Mouse (Mus musculus): ENCODE data around the gene Dennd6a. TPM values are rescaled to one million over a fixed set of nuclear protein-coding genes. Genes with fewer than 3 reads are reported as not detected.

Gene Dennd6a
- polyA plus RNA-seq, 1 experiment from 2014 or later = 20.9 TPM

DNA sequence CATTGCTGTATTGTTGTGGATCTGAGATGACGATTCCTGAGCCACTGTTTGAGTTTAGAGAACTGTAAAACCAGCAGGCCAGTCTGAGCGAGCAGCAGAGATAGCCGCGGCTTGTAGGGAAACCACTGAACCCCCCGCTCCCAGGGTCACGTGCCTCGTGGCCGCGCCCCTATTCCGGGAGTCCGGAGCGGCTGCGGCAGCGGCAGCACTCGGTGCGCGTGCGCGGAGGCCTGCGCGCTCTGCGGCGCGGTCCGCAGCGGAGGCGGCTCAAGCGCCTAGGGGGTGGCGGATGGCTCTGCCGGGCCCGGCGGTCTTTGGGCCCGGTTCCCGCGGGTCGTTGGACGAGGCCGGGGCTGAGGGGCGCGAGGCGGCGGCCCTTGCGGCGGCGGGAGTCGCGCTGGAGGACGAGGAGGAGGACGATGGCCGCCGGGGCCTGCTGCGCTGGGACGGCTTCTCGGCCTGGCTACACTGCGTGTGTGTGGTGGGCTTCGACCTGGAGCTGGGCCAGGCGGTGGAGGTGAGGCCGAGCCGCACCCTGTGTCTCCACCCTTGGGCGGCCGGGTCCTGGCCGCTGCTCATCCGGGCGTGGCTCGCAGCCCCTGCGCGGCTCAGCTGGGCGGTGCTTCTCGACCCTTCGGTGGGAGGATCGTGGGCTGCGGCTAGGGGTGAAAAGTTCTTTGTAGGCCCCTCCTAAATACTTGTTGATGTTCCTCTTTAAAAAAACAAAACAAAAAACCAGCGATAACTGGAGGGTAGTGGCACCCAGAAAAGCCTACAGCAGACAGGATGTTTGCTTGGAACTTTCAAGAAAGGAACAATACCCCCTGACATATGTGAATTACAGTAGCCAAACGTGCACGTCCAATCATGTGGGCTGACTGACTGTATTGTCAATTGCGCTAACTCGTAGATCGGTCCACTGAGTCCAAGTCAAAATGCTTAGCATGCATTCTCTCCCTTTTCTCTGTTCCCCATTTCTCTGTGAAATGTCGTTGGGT is 6.0 kb downstream of the Dennd6a start:
- peaks cover 15% of the 10 kb centered on the region for H3K4me1 ChIP-seq (replicated peaks)
- ATAC-seq (ENCODE audit: low FRiP score) = peak; percentile 97
- H3K36me3 ChIP-seq = peaks cover 5% of the 10 kb centered on the region
- peak overlapping the region; percentile 81 for H3K4me2 ChIP-seq
- peak overlapping the region; percentile 97 for H3K27ac ChIP-seq
- no peaks in the 10 kb centered on the region for H3K27me3 ChIP-seq
- no peaks in the 10 kb centered on the region for H3K9me3 ChIP-seq
- peak overlapping the region; percentile 97 for H3K4me3 ChIP-seq
- WGBS = under 1% methylated on average over 68 of the region's 79 CpGs
- H3K9ac ChIP-seq = peak overlapping the region; percentile 100

DNA sequence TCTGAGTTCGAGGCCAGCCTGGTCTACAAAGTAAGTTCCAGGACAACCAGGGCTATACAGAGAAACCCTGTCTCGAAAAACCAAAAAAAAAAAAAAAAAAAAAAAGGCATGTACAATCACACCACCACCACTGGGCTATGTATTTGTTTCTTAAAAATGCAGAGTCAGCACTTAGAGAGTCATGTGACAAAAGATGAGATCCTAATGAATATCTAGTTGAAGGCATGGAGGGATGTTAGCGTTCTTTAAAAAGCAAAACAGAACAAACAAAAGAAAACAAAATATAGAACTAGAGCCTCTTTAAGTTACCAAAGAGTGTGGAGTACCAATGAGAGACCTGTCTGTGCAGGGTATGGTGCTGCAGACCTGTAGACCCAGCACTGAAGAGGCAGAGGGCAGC is 10.0 kb downstream of the Dennd6a start:
- H3K27ac ChIP-seq = no peak overlapping the region
- no peak overlapping the region for H3K9ac ChIP-seq
- ATAC-seq (ENCODE audit: low FRiP score) = no peak
- H3K27me3 ChIP-seq = no peaks in the 10 kb centered on the region
- peaks cover 15% of the 10 kb centered on the region for H3K4me1 ChIP-seq (replicated peaks)
- H3K9me3 ChIP-seq = no peaks in the 10 kb centered on the region
- 91% methylated on average over 3 of the region's 3 CpGs for WGBS
- peaks cover 5% of the 10 kb centered on the region for H3K36me3 ChIP-seq
- H3K4me2 ChIP-seq = no peak overlapping the region
- H3K4me3 ChIP-seq = no peak overlapping the region

DNA sequence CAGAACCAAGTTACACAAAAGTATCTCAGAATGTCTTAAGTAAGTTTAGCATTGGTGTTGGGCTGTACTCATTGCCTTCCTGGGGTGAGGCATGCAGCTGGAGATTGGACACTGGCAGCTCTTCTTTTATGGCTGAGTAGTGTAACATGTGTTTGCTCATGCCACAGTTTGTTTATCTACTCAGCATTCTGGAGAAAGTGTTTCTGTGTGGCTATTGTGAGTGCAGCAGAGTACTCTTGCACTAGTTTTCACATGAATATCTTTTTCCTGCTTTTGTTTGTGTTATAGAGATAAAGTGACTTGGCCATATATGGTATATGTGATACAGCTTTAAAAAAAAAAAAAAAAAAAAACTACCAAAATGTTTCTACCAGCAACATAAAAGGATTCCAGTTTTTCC is 13.5 kb downstream of the Dennd6a start:
- H3K9ac ChIP-seq = no peak overlapping the region
- no peak for ATAC-seq (ENCODE audit: low FRiP score)
- H3K4me3 ChIP-seq = no peak overlapping the region
- H3K9me3 ChIP-seq = no peaks in the 10 kb centered on the region
- H3K36me3 ChIP-seq = peaks cover 1% of the 10 kb centered on the region
- H3K27ac ChIP-seq = no peak overlapping the region
- H3K27me3 ChIP-seq = no peaks in the 10 kb centered on the region
- no peak overlapping the region for H3K4me2 ChIP-seq
- H3K4me1 ChIP-seq (replicated peaks) = peaks cover 1% of the 10 kb centered on the region

DNA sequence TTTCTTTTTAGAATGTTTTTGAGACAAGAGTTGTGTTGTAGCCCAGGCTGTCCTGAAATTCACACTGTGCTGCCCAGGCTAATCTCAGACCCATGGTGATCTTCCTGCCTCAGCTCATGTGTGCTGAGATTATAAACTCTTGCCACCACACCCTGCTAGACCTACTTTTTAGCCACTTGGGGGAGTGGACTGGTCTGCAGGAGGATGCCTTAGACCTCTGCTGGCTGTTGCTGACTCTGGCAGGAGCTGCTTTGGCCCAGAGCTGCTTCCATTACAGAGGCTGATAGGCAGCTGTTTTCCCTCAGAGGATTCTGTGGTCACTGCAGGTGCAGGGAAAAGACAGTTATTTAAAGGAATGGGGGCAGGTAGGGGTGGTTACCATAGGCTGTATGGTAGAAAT is 17.7 kb downstream of the Dennd6a start:
- H3K4me1 ChIP-seq (replicated peaks) = no peaks in the 10 kb centered on the region
- no peaks in the 10 kb centered on the region for H3K9me3 ChIP-seq
- H3K4me3 ChIP-seq = no peak overlapping the region
- H3K27me3 ChIP-seq = no peaks in the 10 kb centered on the region
- H3K9ac ChIP-seq = no peak overlapping the region
- ATAC-seq (ENCODE audit: low FRiP score) = no peak
- H3K27ac ChIP-seq = no peak overlapping the region
- no peak overlapping the region for H3K4me2 ChIP-seq
- H3K36me3 ChIP-seq = peaks cover 6% of the 10 kb centered on the region; the same call in 1 of the 2 replicates

DNA sequence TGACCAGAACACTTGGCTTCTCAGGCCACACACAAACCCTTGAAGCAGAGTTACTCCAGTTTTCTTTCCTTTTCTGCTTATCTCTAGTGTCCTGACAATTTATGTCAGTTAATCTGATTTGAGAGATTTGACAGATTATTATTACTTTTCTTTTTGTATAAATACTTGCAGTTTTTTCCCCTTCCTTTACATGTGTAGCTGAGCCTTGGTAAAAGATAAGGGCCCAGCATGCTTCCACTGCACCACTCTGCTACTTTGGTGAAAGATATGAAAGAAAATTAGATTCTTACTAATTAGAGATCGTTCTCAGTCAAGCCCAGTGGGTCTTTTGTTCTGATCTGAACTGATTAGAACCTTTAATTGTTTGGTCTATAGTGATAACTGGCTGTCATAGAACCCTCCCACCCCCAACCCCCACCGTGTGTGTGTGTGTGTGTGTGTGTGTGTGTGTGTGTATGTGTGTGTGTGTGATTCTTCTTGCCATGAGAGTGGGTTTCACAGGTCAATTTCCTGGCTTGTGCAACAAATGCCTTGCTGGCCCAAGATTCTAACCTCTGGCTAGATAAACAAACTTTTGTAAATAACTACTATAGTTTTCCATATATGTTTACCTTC is 19.7 kb downstream of the Dennd6a start:
- 92% methylated on average over 2 of the region's 2 CpGs for WGBS

DNA sequence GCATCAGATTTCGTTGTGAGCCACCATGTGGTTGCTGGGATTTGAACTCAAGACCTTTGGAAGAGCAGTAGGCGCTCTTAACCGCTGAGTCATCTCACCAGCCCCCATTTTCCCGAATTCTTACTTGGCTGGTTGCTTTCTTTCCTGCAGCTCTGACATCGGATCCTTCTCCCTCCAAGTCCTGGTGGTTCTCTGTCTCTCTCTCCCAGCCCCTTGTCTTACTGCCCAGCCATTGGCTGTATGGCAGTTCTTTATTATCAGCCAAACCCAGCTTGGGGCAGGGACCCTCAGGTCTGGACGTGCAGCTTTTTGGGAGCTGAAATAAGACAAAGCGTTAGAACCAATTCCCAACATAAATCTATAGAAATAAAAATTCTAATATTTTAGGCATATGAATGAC is 21.5 kb downstream of the Dennd6a start:
- Histone ChIP-seq H3K4me3 (no peak overlapping the region), H3K9ac (no peak overlapping the region), H3K4me2 (no peak overlapping the region), H3K36me3 (peaks cover 40% of the 10 kb centered on the region), H3K27ac (no peak overlapping the region), H3K9me3 (peaks cover 4% of the 10 kb centered on the region; the same call in 1 of the 2 replicates), H3K4me1 (replicated peaks) (no peaks in the 10 kb centered on the region), H3K27me3 (no peaks in the 10 kb centered on the region)
- ATAC-seq (ENCODE audit: low FRiP score) = no peak
- WGBS = 96% methylated on average over 7 of the region's 7 CpGs

More for the DNA sequence above, 19.7 kb downstream of the Dennd6a start:
- H3K4me3 ChIP-seq = no peak overlapping the region
- no peak for ATAC-seq (ENCODE audit: low FRiP score)
- peaks cover 4% of the 10 kb centered on the region; the same call in 1 of the 2 replicates for H3K9me3 ChIP-seq
- H3K27me3 ChIP-seq = no peaks in the 10 kb centered on the region
- H3K4me2 ChIP-seq = no peak overlapping the region
- H3K36me3 ChIP-seq = peaks cover 24% of the 10 kb centered on the region
- no peaks in the 10 kb centered on the region for H3K4me1 ChIP-seq (replicated peaks)
- H3K9ac ChIP-seq = no peak overlapping the region
- no peak overlapping the region for H3K27ac ChIP-seq

DNA sequence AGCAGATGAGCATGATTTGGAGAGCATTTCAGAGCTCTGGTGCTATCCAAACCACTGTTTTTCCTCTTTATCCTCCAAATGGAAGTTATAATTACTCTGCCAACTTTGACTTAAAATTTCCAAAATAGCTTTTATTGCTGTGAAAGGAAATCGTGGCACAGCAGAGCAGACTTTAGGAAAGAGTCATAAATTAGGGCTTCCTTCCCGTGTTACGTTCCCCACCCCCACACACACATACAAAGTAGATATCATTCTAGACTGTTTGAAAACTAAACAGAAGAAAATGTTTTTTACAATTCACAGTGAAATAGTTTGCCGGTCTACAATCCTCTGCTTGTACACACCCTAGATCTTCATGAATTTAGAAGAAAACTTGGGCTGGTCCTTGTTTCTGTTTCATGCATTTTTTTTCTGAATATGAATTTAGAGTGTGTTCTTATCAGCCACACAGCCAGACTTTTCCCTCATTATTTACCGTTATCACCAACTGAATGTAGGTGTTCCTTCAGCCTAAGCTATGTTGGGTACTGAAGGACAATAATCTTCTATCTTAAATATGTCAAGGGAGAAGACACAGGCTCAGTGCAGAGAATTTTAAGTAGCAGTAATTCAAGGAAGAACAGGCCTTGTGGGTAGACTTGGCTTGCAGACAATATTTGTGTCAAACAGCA is 22.2 kb downstream of the Dennd6a start:
- Histone ChIP-seq H3K27me3 (no peaks in the 10 kb centered on the region), H3K9me3 (peaks cover 4% of the 10 kb centered on the region; the same call in 1 of the 2 replicates), H3K4me3 (no peak overlapping the region), H3K4me1 (replicated peaks) (no peaks in the 10 kb centered on the region), H3K36me3 (peaks cover 45% of the 10 kb centered on the region), H3K9ac (no peak overlapping the region), H3K27ac (no peak overlapping the region), H3K4me2 (no peak overlapping the region)
- ATAC-seq (ENCODE audit: low FRiP score) = no peak
- WGBS = 91% methylated on average over 5 of the region's 5 CpGs

DNA sequence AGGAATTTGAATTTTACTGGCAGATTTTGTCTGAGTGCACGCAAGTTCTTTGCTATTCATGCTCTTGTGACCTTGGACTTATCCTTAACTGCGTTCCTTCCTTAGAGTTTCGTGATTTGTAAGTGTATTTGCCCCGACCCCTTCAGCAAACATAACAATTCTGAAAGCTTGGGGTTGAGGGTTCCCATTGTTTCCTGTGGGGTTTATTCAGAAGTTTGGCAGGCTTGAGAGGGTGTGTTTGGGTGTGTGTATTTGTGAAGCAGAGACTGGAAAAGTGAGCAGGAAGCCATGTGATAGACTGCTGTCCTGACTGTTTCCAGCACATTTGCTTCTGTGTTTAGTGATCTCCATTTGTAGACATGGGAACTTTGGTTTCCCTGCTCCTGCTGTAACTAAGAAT is 31.7 kb downstream of the Dennd6a start:
- H3K27ac ChIP-seq = no peak overlapping the region
- no peak for ATAC-seq (ENCODE audit: low FRiP score)
- no peaks in the 10 kb centered on the region for H3K27me3 ChIP-seq
- no peaks in the 10 kb centered on the region for H3K9me3 ChIP-seq
- no peak overlapping the region for H3K9ac ChIP-seq
- H3K4me1 ChIP-seq (replicated peaks) = no peaks in the 10 kb centered on the region
- no peak overlapping the region for H3K4me3 ChIP-seq
- WGBS = 80% methylated on average over 4 of the region's 4 CpGs
- peaks cover 69% of the 10 kb centered on the region for H3K36me3 ChIP-seq
- no peak overlapping the region for H3K4me2 ChIP-seq

DNA sequence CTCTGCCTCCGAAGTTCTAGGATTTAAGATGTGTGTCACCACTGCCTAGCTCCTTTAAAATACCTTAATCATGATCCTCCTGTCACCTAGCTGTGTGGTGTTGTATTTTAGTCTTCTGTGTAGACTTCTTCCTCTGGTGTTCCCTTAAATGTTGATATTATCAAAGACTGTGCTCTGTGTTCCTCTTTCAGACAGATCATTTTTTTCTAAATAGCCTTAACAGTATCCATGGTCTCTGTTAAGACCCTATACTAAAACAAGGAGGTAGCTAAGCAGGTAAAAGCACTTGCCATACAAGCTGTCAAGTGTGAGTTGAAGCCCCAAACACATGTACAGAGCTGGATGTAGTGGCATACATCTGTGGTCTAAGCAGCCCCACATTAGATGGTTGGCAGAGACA is 36.0 kb downstream of the Dennd6a start:
- Histone ChIP-seq H3K36me3 (peaks cover 78% of the 10 kb centered on the region), H3K9me3 (no peaks in the 10 kb centered on the region), H3K27me3 (no peaks in the 10 kb centered on the region), H3K4me2 (no peak overlapping the region), H3K4me1 (replicated peaks) (no peaks in the 10 kb centered on the region), H3K4me3 (no peak overlapping the region), H3K9ac (no peak overlapping the region), H3K27ac (no peak overlapping the region)
- 94% methylated on average over 1 of the region's 1 CpGs for WGBS
- no peak for ATAC-seq (ENCODE audit: low FRiP score)

DNA sequence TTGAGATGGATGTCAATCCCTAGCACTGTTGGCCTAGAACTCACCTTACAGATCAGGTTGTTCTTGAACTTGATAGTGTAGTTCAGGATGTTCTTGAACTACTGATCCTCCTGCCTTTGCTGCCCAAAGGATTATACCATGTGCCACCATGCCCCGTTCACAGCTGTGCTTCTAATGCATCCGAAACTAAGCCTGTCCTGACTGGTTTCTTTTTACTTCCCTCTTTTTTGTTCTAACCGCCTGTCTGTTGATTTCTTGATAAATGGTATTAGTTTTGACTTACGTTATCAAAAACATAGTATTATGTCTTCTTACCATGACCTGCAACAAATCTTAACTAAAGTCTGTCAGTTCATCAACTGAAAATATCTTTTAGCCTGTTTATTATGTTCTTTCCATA is 37.0 kb downstream of the Dennd6a start:
- H3K4me2 ChIP-seq = no peak overlapping the region
- peaks cover 74% of the 10 kb centered on the region for H3K36me3 ChIP-seq
- H3K27me3 ChIP-seq = no peaks in the 10 kb centered on the region
- ATAC-seq (ENCODE audit: low FRiP score) = no peak
- H3K4me1 ChIP-seq (replicated peaks) = no peaks in the 10 kb centered on the region
- no peak overlapping the region for H3K9ac ChIP-seq
- WGBS = 97% methylated on average over 4 of the region's 4 CpGs
- no peak overlapping the region for H3K4me3 ChIP-seq
- no peaks in the 10 kb centered on the region for H3K9me3 ChIP-seq
- no peak overlapping the region for H3K27ac ChIP-seq

DNA sequence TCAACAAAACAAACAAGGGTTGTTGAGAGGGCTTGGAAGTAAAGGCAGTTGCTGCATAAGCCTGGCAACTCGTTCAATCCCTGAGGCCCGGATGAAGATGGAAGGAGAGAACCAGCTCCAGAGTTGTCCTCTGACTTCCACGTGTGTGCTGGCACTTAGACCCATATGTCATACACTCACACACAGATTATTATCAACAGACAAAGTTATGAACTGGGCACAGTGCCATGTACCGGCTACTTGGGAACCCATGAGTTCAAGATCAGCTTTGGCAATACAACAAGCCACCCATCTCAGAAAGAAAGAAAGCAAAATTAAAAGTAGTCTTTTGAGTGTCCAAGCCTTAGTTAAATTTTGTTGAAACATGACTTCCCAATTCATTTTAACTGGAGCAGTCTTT is 51.6 kb downstream of the Dennd6a start:
- no peak overlapping the region for H3K4me3 ChIP-seq
- H3K9me3 ChIP-seq = no peaks in the 10 kb centered on the region
- H3K36me3 ChIP-seq = peaks cover 88% of the 10 kb centered on the region
- H3K4me2 ChIP-seq = no peak overlapping the region
- 91% methylated on average over 4 of the region's 4 CpGs for WGBS
- H3K9ac ChIP-seq = no peak overlapping the region
- H3K4me1 ChIP-seq (replicated peaks) = no peaks in the 10 kb centered on the region
- no peak overlapping the region for H3K27ac ChIP-seq
- no peaks in the 10 kb centered on the region for H3K27me3 ChIP-seq
- no peak for ATAC-seq (ENCODE audit: low FRiP score)

DNA sequence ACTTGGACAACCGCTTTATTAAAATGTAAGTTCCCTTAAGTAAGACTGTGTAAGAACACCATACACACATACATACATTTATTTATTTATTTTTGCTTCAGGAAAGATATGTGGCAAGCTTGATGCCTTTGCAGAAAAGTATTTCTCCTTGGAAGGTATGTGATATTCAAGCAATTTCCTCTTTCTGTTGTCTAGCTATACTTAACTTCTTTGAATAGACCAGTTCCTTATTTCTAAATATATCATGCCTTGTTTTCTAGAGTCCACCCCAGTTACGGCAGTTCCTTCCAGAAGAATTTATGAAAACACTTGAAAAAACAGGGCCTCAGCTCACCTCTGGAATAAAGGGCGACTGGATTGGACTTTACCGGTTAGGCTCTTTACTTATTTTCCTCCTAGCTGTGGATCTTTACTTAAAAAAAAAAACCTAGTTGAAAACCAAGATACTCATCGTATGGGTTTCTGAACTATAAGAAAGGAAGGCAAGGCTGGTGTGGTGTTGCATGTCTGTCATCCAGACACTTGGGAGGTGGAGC is 53.0 kb downstream of the Dennd6a start:
- H3K27me3 ChIP-seq = no peaks in the 10 kb centered on the region
- no peak overlapping the region for H3K4me3 ChIP-seq
- H3K9ac ChIP-seq = no peak overlapping the region
- no peak overlapping the region for H3K4me2 ChIP-seq
- 91% methylated on average over 5 of the region's 5 CpGs for WGBS
- H3K36me3 ChIP-seq = peaks cover 79% of the 10 kb centered on the region
- no peaks in the 10 kb centered on the region for H3K9me3 ChIP-seq
- no peaks in the 10 kb centered on the region for H3K4me1 ChIP-seq (replicated peaks)
- ATAC-seq (ENCODE audit: low FRiP score) = no peak
- H3K27ac ChIP-seq = no peak overlapping the region
